Mouse (Mus musculus): ENCODE results near the gene Ywhag. TPM values are rescaled to one million over a fixed set of nuclear protein-coding genes. Genes with fewer than 3 reads are reported as not detected.

Ywhag gene
- polyA plus RNA-seq, 1 experiment from 2014 or later: 79.0 TPM

DNA sequence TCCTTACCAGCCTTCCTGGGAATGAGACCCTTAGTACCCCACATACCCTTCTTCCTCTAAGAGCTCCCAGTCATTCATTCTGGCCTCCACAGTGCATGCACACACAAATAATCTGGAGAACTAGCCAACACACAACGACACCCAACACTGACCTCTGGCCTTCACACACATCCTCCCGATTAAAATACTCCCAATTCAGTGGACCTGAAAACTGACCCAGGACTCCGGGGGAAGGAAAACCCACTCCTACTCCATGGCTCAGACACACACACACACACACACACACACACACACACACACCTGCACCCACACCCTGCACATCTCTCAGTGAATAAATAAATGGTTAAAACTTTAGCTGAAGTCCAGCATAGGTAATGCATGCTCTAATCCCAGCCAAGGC is 14.5 kb downstream of the Ywhag start:
- Histone ChIP-seq H3K36me3 (ENCODE audit: insufficient read depth) (peaks cover 90% of the 10 kb centered on the region), H3K4me1 (ENCODE audit: insufficient read depth) (no peaks in the 10 kb centered on the region), H3K27ac (ENCODE audit: low read depth) (no peak overlapping the region), H3K9me3 (ENCODE audit: low read depth, low read length) (no peaks in the 10 kb centered on the region), H3K4me3 (ENCODE audit: low read depth, low read length) (no peak overlapping the region), H3K27me3 (ENCODE audit: insufficient read depth, low read length) (no peaks in the 10 kb centered on the region), H3K4me2 (no peak overlapping the region), H3K9ac (no peak overlapping the region)
- TF ChIP-seq CTCF (IDR thresholded peaks at IDR 0.05; ENCODE audit: low read depth): no peak
- WGBS: 80% methylated on average over 3 of the region's 3 CpGs
- DNase-seq: no peak
- no peak for ATAC-seq (ENCODE audit: insufficient read depth)

DNA sequence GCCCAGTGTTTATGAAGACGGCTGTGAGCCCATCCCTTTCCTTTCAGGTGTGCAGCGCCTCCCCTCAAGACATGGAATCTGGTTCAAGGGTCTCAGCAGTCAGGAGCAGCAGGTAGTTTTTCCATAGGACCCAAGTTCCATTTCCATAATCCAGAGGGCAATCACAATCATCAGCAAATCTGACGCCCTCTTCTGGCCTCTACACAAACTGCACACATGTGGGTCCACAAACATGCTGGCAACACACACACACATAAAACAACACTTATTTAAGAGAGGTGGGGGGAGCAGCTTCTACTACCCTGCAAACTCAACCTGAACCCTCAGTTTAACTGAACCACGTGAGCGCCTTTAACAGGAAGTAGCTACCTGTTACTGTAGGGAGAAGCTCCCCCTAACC is 15.8 kb downstream of the Ywhag start:
- Histone ChIP-seq H3K36me3 (ENCODE audit: insufficient read depth) (peaks cover 83% of the 10 kb centered on the region), H3K27ac (ENCODE audit: low read depth) (no peak overlapping the region), H3K4me1 (ENCODE audit: insufficient read depth) (no peaks in the 10 kb centered on the region; the same call in 1 of the 2 replicates), H3K4me3 (ENCODE audit: low read depth, low read length) (no peak overlapping the region), H3K9ac (no peak overlapping the region), H3K9me3 (ENCODE audit: low read depth, low read length) (no peaks in the 10 kb centered on the region), H3K27me3 (ENCODE audit: insufficient read depth, low read length) (no peaks in the 10 kb centered on the region), H3K4me2 (no peak overlapping the region)
- peak; percentile 23; the same call in 1 of the 2 replicates for TF ChIP-seq CTCF (IDR thresholded peaks at IDR 0.05; ENCODE audit: low read depth)
- ATAC-seq (ENCODE audit: insufficient read depth): no peak
- WGBS: 92% methylated on average over 5 of the region's 5 CpGs
- DNase-seq: no peak

DNA sequence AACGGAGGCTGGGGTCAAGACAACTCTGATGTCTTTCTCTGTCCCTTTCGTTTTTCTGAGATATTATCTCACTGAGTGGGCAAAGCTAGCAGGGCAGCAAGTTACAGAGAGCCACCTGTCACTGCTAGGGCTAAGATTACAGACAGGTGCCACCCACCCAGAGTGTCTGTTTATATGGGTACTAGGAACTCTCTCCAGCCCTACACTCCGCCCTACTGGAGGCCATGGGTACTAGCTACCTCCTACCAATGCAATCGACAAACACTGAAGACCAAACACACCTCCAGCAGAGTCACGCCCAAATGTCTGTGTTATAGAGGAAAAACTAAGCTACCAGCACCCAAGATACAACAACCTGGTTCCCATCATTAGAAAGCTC is 16.4 kb downstream of the Ywhag start:
- Histone ChIP-seq H3K27ac (ENCODE audit: low read depth) (no peak overlapping the region), H3K9me3 (ENCODE audit: low read depth, low read length) (no peaks in the 10 kb centered on the region), H3K9ac (no peak overlapping the region), H3K4me1 (ENCODE audit: insufficient read depth) (peaks cover 3% of the 10 kb centered on the region; the same call in 1 of the 2 replicates), H3K4me2 (no peak overlapping the region), H3K36me3 (ENCODE audit: insufficient read depth) (peaks cover 85% of the 10 kb centered on the region), H3K4me3 (ENCODE audit: low read depth, low read length) (no peak overlapping the region), H3K27me3 (ENCODE audit: insufficient read depth, low read length) (no peaks in the 10 kb centered on the region)
- no peak for TF ChIP-seq CTCF (IDR thresholded peaks at IDR 0.05; ENCODE audit: low read depth)
- DNase-seq: no peak
- ATAC-seq (ENCODE audit: insufficient read depth): no peak
- 91% methylated on average over 5 of the region's 5 CpGs for WGBS

DNA sequence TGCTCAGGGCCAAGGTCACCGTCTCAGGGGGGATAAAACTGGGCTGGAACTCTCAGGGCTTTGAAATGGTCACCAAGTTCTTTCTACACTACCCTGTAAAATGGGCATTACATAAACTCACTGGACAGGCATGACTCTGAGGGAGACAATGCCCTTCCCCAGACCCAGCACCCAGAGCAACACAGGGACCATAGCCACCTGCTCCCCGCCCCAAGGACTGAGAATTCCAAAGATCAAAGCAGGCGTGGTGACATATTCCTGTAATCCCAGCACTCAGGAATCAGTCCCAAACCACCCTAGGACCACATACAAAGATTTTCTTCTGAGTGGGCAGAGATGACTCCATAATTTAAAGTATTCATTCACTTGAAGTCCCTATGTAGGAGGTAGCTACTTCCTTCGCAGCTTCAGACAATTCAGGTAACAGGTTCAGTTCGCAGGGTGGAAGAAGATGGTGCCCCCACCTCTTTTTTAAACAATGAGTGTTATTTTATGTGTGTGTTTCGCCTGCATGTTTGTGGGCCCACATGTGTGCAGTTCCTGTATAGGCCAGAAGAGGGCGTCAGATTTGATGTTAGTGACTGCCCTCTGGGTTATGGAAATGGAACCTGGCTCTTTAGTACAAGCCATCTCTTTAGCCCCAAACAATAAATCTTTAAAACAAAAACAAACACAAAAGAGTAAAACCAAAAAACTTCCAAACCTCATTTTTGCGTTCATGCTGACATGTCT is 16.9 kb downstream of the Ywhag start:
- TF ChIP-seq CTCF (IDR thresholded peaks at IDR 0.05; ENCODE audit: low read depth): peak; percentile 46
- H3K9me3 ChIP-seq (ENCODE audit: low read depth, low read length): no peaks in the 10 kb centered on the region
- no peak overlapping the region for H3K9ac ChIP-seq
- no peaks in the 10 kb centered on the region for H3K27me3 ChIP-seq (ENCODE audit: insufficient read depth, low read length)
- H3K4me3 ChIP-seq (ENCODE audit: low read depth, low read length): no peak overlapping the region
- H3K36me3 ChIP-seq (ENCODE audit: insufficient read depth): peaks cover 82% of the 10 kb centered on the region
- no peak for DNase-seq
- 92% methylated on average over 8 of the region's 8 CpGs for WGBS
- H3K27ac ChIP-seq (ENCODE audit: low read depth): no peak overlapping the region
- H3K4me1 ChIP-seq (ENCODE audit: insufficient read depth): peaks cover 3% of the 10 kb centered on the region; the same call in 1 of the 2 replicates
- no peak overlapping the region for H3K4me2 ChIP-seq
- ATAC-seq (ENCODE audit: insufficient read depth): no peak

DNA sequence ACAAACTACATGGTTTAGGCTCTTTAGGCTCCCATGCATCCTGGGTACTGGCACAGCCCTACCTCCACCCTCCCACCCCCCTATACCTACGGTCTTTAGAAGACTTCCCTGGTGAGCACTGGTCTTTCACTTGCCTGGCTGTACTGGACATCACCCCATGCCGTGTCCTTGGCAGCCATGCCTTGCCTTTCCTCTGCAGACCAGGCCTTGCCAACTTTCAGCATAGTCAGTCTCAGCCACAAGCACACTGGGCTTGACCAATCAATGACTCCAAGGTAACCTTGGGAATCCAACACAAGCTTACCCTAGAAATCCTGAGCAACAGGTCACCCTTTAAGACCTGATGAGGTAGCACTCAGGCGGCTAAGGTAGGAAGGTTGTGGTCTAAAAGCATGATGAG is 17.8 kb downstream of the Ywhag start:
- ATAC-seq (ENCODE audit: insufficient read depth) (no peak), DNase-seq (no peak)
- no peaks in the 10 kb centered on the region for H3K27me3 ChIP-seq (ENCODE audit: insufficient read depth, low read length)
- no peak for TF ChIP-seq CTCF (IDR thresholded peaks at IDR 0.05; ENCODE audit: low read depth)
- peaks cover 76% of the 10 kb centered on the region for H3K36me3 ChIP-seq (ENCODE audit: insufficient read depth)
- no peak overlapping the region for H3K4me3 ChIP-seq (ENCODE audit: low read depth, low read length)
- no peak overlapping the region for H3K9ac ChIP-seq
- WGBS: 79% methylated on average over 3 of the region's 3 CpGs
- peaks cover 3% of the 10 kb centered on the region; the same call in 1 of the 2 replicates for H3K4me1 ChIP-seq (ENCODE audit: insufficient read depth)
- no peak overlapping the region for H3K4me2 ChIP-seq
- H3K9me3 ChIP-seq (ENCODE audit: low read depth, low read length): no peaks in the 10 kb centered on the region
- no peak overlapping the region for H3K27ac ChIP-seq (ENCODE audit: low read depth)

DNA sequence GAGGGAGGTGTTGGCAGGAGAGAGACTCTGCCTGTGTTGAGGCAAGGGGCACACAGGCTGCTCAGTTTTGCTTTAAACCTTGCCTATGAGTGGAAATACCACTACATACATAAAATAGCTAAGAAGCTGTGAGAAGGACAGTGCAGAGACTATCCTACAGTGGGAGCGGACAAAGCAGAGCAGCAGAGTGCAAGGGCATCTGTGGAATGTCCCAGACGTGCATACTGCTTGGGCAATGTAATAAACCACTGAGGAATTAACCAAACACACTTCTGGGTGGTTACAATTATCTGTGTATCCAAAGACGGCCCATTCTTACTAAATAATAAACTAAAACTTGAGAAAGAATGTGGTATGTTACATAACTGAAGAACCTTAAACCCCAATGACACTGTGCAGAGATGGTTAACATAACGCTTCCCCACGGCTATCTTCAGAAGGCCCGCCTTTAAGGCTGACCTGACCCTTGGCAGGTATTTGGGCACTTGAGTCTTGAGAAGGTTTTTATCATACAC is 18.3 kb downstream of the Ywhag start:
- 74% methylated on average over 6 of the region's 6 CpGs for WGBS
- Histone ChIP-seq H3K9me3 (ENCODE audit: low read depth, low read length) (no peaks in the 10 kb centered on the region), H3K27ac (ENCODE audit: low read depth) (no peak overlapping the region), H3K4me2 (no peak overlapping the region), H3K4me1 (ENCODE audit: insufficient read depth) (peaks cover 3% of the 10 kb centered on the region; the same call in 1 of the 2 replicates), H3K36me3 (ENCODE audit: insufficient read depth) (peaks cover 76% of the 10 kb centered on the region), H3K9ac (no peak overlapping the region), H3K27me3 (ENCODE audit: insufficient read depth, low read length) (no peaks in the 10 kb centered on the region), H3K4me3 (ENCODE audit: low read depth, low read length) (no peak overlapping the region)
- DNase-seq (no peak), ATAC-seq (ENCODE audit: insufficient read depth) (no peak)
- no peak for TF ChIP-seq CTCF (IDR thresholded peaks at IDR 0.05; ENCODE audit: low read depth)

DNA sequence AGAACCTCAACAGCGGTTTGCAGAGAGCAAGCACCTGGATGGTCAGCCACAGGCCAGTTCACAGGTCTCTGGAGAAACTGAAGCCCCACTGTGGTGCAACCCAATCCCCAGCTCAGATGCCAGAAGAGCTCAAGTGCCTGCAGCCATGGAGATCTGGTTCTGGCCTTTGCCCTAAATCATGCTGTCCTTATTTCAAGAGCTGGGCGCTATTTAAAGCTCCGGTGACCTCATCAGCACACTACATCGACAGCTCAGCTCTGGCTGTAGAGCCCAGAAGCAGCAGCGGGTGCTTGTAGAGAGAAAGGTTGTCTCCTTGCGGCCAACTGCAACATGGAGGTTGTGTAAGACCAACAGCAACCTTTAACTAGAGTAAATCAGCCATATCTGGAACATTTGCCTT is 20.3 kb downstream of the Ywhag start:
- no peak for ATAC-seq (ENCODE audit: insufficient read depth)
- no peak overlapping the region for H3K27ac ChIP-seq (ENCODE audit: low read depth)

More for the DNA sequence above, 20.3 kb downstream of the Ywhag start:
- Histone ChIP-seq H3K4me1 (ENCODE audit: insufficient read depth) (peaks cover 3% of the 10 kb centered on the region; the same call in 1 of the 2 replicates), H3K4me2 (no peak overlapping the region), H3K4me3 (ENCODE audit: low read depth, low read length) (no peak overlapping the region), H3K27me3 (ENCODE audit: insufficient read depth, low read length) (no peaks in the 10 kb centered on the region), H3K9ac (no peak overlapping the region), H3K36me3 (ENCODE audit: insufficient read depth) (peaks cover 76% of the 10 kb centered on the region), H3K9me3 (ENCODE audit: low read depth, low read length) (no peaks in the 10 kb centered on the region)
- TF ChIP-seq CTCF (IDR thresholded peaks at IDR 0.05; ENCODE audit: low read depth): no peak
- no peak for DNase-seq
- 74% methylated on average over 6 of the region's 6 CpGs for WGBS
